Mouse (Mus musculus) olfactory bulb, adult 2 months (tissue): Measurements from ENCODE around the gene St6galnac4.

Experiments used
- CTCF ChIP-seq: fragments of 200-500 bp; IDR thresholded peaks from 2 replicates; pipeline ENCODE4 v1.5.1; 2012; ENCODE audit warnings: low read depth, mild to moderate bottlenecking, low read length, moderate library complexity; ENCODE audit not compliant: insufficient read depth
- POLR2A ChIP-seq: fragments of 200-500 bp; IDR thresholded peaks from 2 replicates; pipeline ENCODE4 v1.6.1; 2012; ENCODE audit warnings: mild to moderate bottlenecking, low read depth, low read length, moderate library complexity; ENCODE audit not compliant: insufficient read depth

- TF ChIP-seq CTCF (no peak), POLR2A (no peak)
Measured at GRCm38 (mm10) chr2:32640550-32641051, 53.7 kb downstream of the St6galnac4 start.
